Mouse (Mus musculus) heart, postnatal 0 days (tissue): ENCODE measurements around the gene Gm4969.

Source experiments
- CTCF ChIP-seq: IDR thresholded peaks from 2 replicates; pipeline ENCODE4 v1.5.1; 2016; ENCODE audit warnings: antibody characterized with exemption, control low read depth, low read depth
- EP300 ChIP-seq: IDR thresholded peaks from 2 replicates; pipeline ENCODE4 v1.6.1; 2016; ENCODE audit warnings: antibody characterized with exemption, low read depth

DNA sequence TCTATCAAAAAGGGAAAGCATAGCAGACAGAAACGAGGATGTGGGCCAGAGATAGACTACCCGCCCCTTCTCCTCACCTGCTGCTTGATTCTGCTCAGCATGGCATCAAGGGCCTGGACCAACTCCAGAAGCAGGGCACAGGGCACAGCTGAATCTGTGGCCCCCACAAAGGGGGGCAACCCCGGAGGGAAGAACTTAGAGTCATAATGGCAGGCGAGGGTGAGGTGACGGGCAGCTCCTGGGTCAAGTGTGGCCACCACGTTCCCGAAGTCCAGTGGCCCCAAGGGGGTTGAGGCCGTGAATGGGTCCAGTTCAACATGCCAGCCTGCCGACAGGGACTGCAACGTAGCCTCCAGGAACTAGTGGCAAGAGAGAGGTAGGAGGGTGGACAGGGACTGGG lies 28.6 kb upstream of the Gm4969 start:
- no peak for TF ChIP-seq CTCF
- no peak for TF ChIP-seq EP300
